Mouse (Mus musculus) heart, postnatal 0 days (tissue): ENCODE data around the gene Tbcd. TPM values are rescaled to one million over a fixed set of nuclear protein-coding genes. Genes with fewer than 3 reads are reported as not detected.

ENCODE experiments used
- ATAC-seq: fragments of 200-750 bp; cut with Nextera tagmentation; 2 replicates; pipeline ENCODE4 v1.8.0; 2017; ENCODE audit warnings: low read depth, moderate number of reproducible peaks, moderate library complexity; ENCODE audit not compliant: insufficient read depth
- DNase-seq: peaks from one replicate; pipeline ENCODE4 v3.0.0-alpha.2; 2016; ENCODE audit warnings: low spot score
- H3K27ac ChIP-seq: fragments of 300-500 bp; sonication (generic); 2 replicates; pipeline ENCODE4 v1.5.1; 2014; ENCODE audit warnings: low read depth, mild to moderate bottlenecking
- H3K27me3 ChIP-seq: fragments of 300-500 bp; sonication (generic); 2 replicates; pipeline ENCODE4 v1.6.1; 2014; ENCODE audit warnings: low read length, mixed read lengths; ENCODE audit not compliant: control insufficient read depth, insufficient read depth
- H3K36me3 ChIP-seq: fragments of 300-500 bp; sonication (generic); replicated peaks from 2 replicates; pipeline ENCODE4 v1.6.1; 2014; ENCODE audit warnings: low read length, mixed read lengths; ENCODE audit not compliant: control insufficient read depth, insufficient read depth
- H3K4me1 ChIP-seq: fragments of 300-500 bp; sonication (generic); 2 replicates; pipeline ENCODE4 v1.6.1; 2014; ENCODE audit warnings: antibody characterized with exemption; ENCODE audit not compliant: control insufficient read depth, insufficient read depth
- H3K4me2 ChIP-seq: fragments of 300-500 bp; sonication (generic); 2 replicates; pipeline ENCODE4 v1.6.1; 2014; ENCODE audit warnings: low read depth, mild to moderate bottlenecking, low read length, moderate library complexity
- H3K4me3 ChIP-seq: fragments of 300-500 bp; sonication (generic); 2 replicates; pipeline ENCODE4 v1.5.1; 2014; ENCODE audit warnings: low read depth, low read length
- H3K9ac ChIP-seq: fragments of 300-500 bp; sonication (generic); replicated peaks from 2 replicates; pipeline ENCODE4 v1.6.1; 2014; ENCODE audit warnings: low read depth, low read length, mixed read lengths
- H3K9me3 ChIP-seq: fragments of 300-500 bp; sonication (generic); replicated peaks from 2 replicates; pipeline ENCODE4 v1.6.1; 2016; ENCODE audit warnings: low read length; ENCODE audit not compliant: control insufficient read depth
- CTCF ChIP-seq: IDR thresholded peaks from 2 replicates; pipeline ENCODE4 v1.5.1; 2016; ENCODE audit warnings: antibody characterized with exemption, control low read depth, low read depth
- EP300 ChIP-seq: IDR thresholded peaks from 2 replicates; pipeline ENCODE4 v1.6.1; 2016; ENCODE audit warnings: antibody characterized with exemption, low read depth
- WGBS: fragments of 180-500 bp; shearing (Covaris S2); extraction: QIAGEN DNeasy Blood & Tissue Kit; methylation state at CpG from one replicate; pipeline ENCODE4 v1.1.7; 2014; 5-methylcytosine and 5-hydroxymethylcytosine counted together
- polyA plus RNA-seq: library from polyadenylated mRNA; unstranded; fragments of >200 nt; fragmentation: Nextera tagmentation; extraction: Ambion mirVana; gene quantifications from 2 replicates; pipeline ENCODE4 v1.2.1, GENCODE M21; 2015
- total RNA-seq: library from RNA; depleted of rRNA; stranded (reverse); fragments of >200 nt; gene quantifications from 2 replicates; pipeline ENCODE4 v1.2.3, GENCODE M21; 2014; ENCODE audit warnings: low replicate concordance

Gene Tbcd
- total and polyA plus RNA-seq, 2 experiments from 2014 or later: 16.1 to 29.1 TPM

GRCm38 (mm10) chr11:121418932-121419331 lies 32.8 kb upstream of the Tbcd start:
- Histone ChIP-seq H3K36me3 (no peaks in the 10 kb centered on the region), H3K27ac (no peak overlapping the region), H3K4me2 (no peak overlapping the region), H3K4me3 (no peak overlapping the region), H3K9me3 (no peaks in the 10 kb centered on the region), H3K9ac (no peak overlapping the region), H3K27me3 (no peaks in the 10 kb centered on the region), H3K4me1 (peaks cover 17% of the 10 kb centered on the region)
- WGBS: 52% methylated on average over 2 of the region's 2 CpGs
- no peak for ATAC-seq
- no peak for TF ChIP-seq EP300
- TF ChIP-seq CTCF: no peak
- DNase-seq: no peak

GRCm38 (mm10) chr11:121420379-121420778 lies 31.4 kb upstream of the Tbcd start:
- peak overlapping the region; percentile 68; the same call in 1 of the 2 replicates for H3K4me3 ChIP-seq
- peak overlapping the region; percentile 86; the same call in 1 of the 2 replicates for H3K4me2 ChIP-seq
- ATAC-seq (no peak), DNase-seq (no peak)
- H3K9ac ChIP-seq: no peak overlapping the region
- 55% methylated on average over 5 of the region's 5 CpGs for WGBS
- no peak overlapping the region for H3K27ac ChIP-seq
- TF ChIP-seq EP300: no peak
- TF ChIP-seq CTCF: no peak
- no peaks in the 10 kb centered on the region for H3K9me3 ChIP-seq
- H3K36me3 ChIP-seq: peaks cover 2% of the 10 kb centered on the region; the same call in 1 of the 2 replicates
- H3K27me3 ChIP-seq: no peaks in the 10 kb centered on the region
- H3K4me1 ChIP-seq: peaks cover 11% of the 10 kb centered on the region

GRCm38 (mm10) chr11:121420830-121421552 lies 30.8 kb upstream of the Tbcd start, which contains the start of gene Fn3krp:
Gene Fn3krp (plus strand): TSS chr11:121421401.
- DNase-seq (peak; percentile 99), ATAC-seq (peak; percentile 100)
- Histone ChIP-seq H3K36me3 (peaks cover 8% of the 10 kb centered on the region; the same call in 1 of the 2 replicates), H3K27me3 (no peaks in the 10 kb centered on the region), H3K4me1 (peaks cover 11% of the 10 kb centered on the region), H3K9me3 (no peaks in the 10 kb centered on the region), H3K4me2 (peak within 1 kb of the TSS; percentile 86), H3K27ac (peak within 1 kb of the TSS; percentile 71), H3K4me3 (peak within 1 kb of the TSS; percentile 68), H3K9ac (peak within 1 kb of the TSS; percentile 76)
- no peak for TF ChIP-seq EP300
- peak; percentile 31 for TF ChIP-seq CTCF
- WGBS: 2% methylated on average over 28 of the region's 28 CpGs

DNA sequence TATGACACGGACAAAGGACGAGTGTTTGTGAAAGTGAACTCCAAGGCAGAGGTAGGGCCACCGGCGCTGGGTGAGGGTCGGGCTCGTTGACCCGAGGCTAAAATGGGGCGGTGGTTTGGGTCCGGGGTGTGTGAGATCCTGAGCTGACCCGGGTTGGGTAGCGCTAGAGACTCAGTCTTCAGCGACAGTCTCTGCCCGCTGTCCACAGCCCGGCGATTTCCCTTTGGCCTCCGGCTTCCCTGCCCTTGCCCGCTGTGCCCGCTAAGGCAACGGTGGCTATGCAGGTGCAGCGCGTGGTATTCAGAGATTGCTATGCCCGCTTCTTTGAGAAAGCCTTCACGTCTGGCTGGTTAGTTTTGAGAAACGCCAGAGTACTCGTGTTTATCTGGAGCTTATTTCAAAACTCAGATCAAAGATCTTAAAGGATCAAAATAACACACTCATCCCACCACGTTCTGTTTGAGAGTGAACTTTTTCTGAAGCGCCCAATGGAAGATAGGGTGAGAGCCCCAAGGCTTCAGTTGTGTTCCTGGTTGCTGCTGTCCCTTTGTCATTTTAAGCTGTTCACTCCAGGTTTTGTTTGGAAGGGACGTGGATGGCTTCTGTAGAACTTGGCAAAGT lies 30.1 kb upstream of the Tbcd start:
- under 1% methylated on average over 28 of the region's 28 CpGs for WGBS
- H3K27ac ChIP-seq: peak overlapping the region; percentile 71
- peak overlapping the region; percentile 76 for H3K9ac ChIP-seq
- peaks cover 14% of the 10 kb centered on the region; the same call in 1 of the 2 replicates for H3K36me3 ChIP-seq
- peak; percentile 43 for ATAC-seq
- no peaks in the 10 kb centered on the region for H3K9me3 ChIP-seq
- no peak for TF ChIP-seq EP300
- no peak for TF ChIP-seq CTCF
- no peaks in the 10 kb centered on the region for H3K27me3 ChIP-seq
- H3K4me2 ChIP-seq: peak overlapping the region; percentile 86
- peaks cover 11% of the 10 kb centered on the region for H3K4me1 ChIP-seq
- H3K4me3 ChIP-seq: peak overlapping the region; percentile 68
- DNase-seq: peak; percentile 29

DNA sequence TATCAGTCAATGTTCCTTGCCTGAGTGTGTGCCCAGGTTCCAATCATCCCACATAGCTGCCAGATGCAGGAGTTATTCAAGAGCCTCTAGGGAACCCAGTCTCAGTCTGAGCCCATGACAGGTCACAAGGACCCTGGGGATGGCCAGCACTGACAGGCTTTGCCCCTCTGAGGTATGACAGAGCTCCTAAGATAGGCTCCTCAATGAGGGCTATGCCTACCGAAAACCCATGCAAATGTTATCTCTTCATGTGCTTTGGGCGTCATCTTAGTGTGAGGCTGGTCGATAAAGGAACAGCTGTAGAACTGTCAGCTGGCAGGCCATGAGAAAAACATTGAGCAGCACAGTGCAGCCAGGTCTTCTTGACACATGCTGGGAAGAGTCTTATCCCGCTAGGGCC lies 18.4 kb upstream of the Tbcd start:
- 36% methylated on average over 4 of the region's 4 CpGs for whole genome bisulfite sequencing
- peak; percentile 6 for DNase-seq
- Histone ChIP-seq H3K4me2 (0 out of 2 replicates have a peak overlapping the region, but pooled peaks have one; percentile 69), H3K27ac (peak overlapping the region; percentile 84), H3K36me3 (peaks cover 19% of the 10 kb centered on the region), H3K9me3 (no peaks in the 10 kb centered on the region), H3K4me1 (peaks cover 22% of the 10 kb centered on the region), H3K27me3 (no peaks in the 10 kb centered on the region), H3K4me3 (no peak overlapping the region), H3K9ac (no peak overlapping the region)
- ATAC-seq: peak; percentile 7
- peak; percentile 58; the same call in 1 of the 2 replicates for TF ChIP-seq EP300
- no peak for TF ChIP-seq CTCF
